Mouse (Mus musculus): ENCODE data around the gene Map4k4. TPM values are rescaled to one million over a fixed set of nuclear protein-coding genes. Genes with fewer than 3 reads are reported as not detected.

The Map4k4 gene
- total RNA-seq, 2 experiments from 2014 or later = 155 to 174 TPM

DNA sequence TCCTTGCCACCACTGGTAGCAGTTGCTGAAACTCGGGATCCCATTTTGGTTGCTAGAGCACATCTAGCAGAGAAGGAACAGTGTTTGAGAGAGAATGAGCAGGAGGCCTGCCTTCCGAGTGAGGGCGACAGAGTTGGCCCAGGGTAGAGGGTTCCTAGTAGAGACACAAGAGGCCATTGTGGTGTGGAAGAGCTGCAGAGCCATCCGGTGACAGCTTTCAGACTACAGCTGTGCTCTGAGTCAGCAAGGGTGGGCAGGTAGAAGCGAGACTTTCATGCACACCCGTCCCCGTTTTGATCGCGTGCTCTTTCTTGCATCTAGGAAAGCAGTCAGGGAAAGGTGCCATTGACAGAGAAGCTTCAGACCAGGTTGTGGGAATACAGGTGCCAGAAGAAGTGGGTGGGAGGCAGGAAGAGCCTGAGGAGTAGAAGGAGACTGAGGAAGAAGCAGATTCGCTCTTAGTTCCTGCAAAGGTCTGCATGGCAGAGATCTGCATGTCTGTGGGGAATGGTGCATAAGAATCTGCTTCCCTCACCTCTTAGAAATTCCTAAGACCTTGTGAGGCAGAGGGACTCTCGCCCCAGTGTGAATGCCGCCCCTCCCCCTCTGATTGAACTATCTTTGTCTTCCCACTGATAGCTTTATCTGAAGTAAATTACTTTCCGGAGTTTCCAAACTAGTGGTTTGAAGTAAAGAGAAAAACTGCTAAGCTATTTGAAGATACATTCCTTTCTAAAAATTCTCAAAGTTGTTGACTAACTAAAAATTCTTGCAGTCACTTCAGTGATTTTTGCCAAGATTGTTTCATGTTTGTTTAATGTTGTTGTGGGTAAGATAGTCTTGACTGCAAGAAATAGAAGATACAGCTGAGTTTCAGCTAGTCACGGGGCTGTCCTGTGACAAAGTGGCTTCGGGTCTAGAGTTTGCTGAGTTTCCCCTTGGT is 23.0 kb downstream of the Map4k4 start:
- intact Hi-C loops (cut with DNase I) = no loop called here
- DNase-seq (ENCODE audit: low spot score) = no peak

DNA sequence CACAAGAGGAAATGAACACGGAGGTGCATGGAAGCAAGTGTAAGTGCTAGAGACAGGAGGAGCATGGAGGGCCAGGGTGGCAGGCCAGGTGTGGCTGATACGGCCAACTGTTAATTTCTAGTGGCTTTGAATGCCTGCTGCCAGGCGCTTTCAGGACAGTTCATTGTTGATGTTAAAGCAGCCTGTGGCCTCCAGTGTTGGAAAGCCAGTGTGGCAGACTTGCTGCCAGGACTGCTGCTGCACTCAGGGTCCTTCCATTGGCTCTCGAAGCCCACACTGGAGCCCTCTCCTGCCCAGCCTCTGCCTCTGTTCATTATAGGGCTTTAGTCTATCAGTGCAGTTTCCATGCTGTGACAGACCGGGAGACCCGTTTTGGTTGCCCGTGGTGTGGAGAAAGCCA is 30.3 kb downstream of the Map4k4 start:
- no peak for DNase-seq (ENCODE audit: low spot score)
- intact Hi-C loops (cut with DNase I) = no loop called here

DNA sequence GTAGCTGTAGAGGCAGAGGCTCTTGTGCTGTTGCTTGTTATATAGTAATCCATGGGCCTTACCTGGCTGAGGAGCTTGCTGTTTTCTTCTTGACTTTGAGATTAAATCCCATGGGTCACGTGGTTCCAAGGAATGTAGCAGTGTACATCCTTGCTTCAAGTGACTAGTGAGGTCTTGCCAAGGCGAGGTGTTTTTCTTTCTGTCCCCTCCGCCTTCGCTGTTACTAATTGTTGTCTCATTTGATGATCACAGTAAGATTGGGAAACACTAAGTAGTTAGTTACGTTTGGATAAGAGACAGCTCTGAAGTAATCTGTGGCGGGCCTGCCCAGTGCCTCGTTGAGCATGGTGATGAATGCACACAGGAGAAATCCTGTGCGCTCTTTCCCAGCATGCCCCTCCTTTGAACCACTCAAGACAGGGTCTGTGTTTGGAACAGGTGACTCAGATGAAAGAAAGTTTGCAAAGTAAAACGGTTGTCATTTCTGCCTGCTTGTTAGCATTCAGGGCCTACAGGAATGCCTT is 31.6 kb downstream of the Map4k4 start:
- intact Hi-C loops (cut with DNase I) = no loop called here
- DNase-seq (ENCODE audit: low spot score) = no peak

DNA sequence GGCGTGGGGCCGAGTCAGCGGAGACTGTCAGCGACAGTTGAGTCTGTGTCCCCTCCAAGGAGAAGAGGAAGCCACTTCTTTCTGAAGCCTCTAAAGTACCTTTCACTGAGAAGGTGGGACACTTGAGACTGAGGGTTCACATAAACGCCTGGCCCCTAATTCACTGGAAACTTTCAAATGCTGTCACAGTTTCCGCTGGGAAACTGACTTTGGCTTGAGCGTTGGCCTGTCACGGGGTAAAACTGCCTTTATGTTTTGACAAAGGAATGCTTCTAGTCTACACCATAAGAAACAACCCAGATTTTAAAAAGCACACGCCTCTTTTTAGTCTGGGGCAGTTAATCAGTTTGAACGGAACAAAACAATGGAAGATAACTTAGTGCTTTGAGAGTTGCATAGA is 32.2 kb downstream of the Map4k4 start:
- intact Hi-C loops (cut with DNase I) = no loop called here
- DNase-seq (ENCODE audit: low spot score) = no peak

DNA sequence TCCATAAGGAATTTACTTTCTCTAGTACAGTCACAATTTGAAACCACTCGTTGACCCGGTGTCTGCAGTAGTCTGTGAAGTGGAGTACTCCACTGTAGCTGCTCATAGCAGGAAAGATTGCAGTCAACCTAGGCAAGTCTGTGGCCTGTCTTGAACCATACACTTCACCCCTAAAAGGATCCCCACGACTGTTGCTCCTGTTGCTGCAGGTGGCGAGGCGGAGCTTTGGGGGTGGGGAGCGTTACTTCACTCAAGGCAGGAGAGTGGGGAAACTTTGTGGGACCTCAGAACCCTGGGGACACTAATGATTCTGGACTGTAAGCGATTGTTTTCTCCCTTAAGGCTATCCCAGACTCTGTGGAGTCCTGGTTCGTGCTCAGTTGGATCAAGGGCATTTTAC is 34.2 kb downstream of the Map4k4 start:
- intact Hi-C loops (cut with DNase I) = loop anchor here (5.0 kb wide), 1 partner anchor 33 kb away; the partner anchor contains the start of gene Map4k4
- DNase-seq (ENCODE audit: low spot score) = no peak

DNA sequence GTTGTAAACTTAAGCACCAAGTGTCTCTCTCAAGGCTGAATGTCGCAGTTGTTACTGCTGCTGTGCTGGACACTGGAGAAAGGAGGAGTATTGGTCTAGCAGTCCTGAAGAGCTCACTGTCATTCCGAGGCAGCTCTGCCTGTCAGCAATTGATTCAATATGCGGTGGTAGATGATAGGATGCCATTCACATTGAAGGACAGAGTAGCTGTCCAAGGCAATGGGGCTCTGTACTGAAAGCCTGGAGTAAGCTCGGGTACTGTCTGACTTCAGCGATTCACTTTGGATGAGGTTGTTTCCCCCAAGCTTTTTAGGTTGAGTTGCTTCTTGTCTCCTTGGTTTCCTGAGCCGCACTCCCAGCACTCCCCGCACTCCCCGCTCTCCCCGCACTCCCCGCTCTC is 34.9 kb downstream of the Map4k4 start:
- DNase-seq (ENCODE audit: low spot score) = no peak
- intact Hi-C loops (cut with DNase I) = loop anchor here (2.0 to 5.0 kb wide), 2 partner anchors 33 to 175 kb away; partner anchors contain the start of gene Map4k4

DNA sequence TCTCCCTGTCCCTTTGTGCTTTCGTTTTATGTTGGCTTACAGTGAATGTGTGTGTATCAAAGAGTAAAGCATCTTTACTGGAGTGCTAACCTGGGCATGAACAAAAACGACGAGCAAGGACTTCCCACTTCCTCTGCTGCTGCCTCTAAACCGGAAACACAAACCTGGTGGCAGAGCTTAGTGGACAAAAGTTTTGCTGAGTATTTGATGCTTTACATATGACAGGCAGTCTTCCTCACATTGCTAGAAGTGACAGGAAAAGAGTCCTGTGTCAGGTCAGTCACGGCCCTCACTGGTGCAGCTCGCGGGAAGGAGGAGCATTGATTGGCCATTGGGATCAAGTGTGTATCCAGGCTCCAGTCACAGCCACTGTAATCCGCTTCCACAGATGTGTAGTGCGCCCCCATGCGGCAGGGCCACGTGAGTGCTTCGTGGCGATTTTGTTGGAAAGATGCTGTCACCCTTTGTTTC is 35.7 kb downstream of the Map4k4 start:
- intact Hi-C loops (cut with DNase I) = loop anchor here (2.0 to 5.0 kb wide), 2 partner anchors 34 to 176 kb away; partner anchors contain the start of gene Map4k4
- DNase-seq (ENCODE audit: low spot score) = peak; percentile 75

DNA sequence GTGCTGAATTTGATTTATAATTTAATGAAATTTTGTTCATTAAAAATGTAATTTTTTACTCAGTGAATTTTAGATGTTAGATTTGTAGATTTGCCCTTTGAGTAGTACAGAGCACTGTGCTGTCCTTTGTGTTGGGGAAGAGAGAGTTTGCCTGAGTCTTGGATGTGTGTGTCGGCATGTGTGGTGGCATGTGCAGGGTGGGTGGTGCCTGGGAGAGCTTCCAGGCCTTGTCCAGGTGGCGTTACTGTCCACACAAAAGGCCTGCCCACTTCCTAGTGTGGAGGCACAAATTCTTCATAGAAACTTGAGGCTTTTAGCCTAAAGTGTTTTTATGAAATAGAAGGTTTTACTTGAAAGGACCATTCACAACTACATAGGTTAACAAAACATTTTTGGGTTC is 36.2 kb downstream of the Map4k4 start:
- DNase-seq (ENCODE audit: low spot score) = no peak
- intact Hi-C loops (cut with DNase I) = loop anchor here (2.0 to 5.0 kb wide), 2 partner anchors 35 to 176 kb away; partner anchors contain the start of gene Map4k4

DNA sequence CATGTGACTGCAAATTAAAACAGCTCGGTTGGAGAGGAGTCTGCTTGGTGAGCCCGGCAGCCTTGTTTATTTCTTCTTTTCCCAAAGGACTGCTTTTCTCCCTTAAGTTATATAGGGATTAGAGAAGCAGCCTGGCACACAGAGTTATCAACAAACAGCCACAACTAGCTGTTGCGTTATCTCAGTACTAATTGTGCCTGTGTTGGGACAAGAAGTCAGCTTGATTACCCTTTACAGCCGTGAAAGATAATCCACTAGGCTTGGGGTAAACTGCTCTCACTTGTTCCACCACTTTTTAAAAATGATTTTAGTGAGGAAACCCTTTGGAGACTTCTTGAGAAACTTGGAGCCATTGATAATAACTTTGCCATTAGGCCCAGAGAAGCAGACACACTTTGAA is 36.9 kb downstream of the Map4k4 start:
- intact Hi-C loops (cut with DNase I) = loop anchor here (2.0 to 5.0 kb wide), 2 partner anchors 35 to 177 kb away; partner anchors contain the start of gene Map4k4
- DNase-seq (ENCODE audit: low spot score) = no peak

DNA sequence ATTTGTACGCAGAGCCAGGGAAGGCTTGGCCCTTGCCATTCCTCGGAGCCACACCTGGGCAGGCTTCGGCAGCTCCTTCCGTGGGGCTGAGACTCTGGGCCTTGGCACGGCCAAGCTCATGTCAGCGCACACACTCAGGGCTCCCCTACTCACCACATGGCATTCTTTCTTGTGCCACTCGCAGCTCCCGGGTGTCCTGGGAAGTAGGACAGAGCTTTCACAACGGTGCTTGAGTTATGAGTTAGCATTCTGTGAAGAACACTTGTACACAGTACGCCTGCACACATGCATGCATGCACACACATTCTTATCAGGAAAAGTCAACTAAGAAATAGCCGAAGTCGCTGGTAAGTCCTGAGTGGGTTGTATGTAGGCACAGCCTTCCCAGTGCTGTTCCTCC is 38.7 kb downstream of the Map4k4 start:
- DNase-seq (ENCODE audit: low spot score) = no peak
- intact Hi-C loops (cut with DNase I) = loop anchor here (5.0 kb wide), 1 partner anchor 37 kb away; the partner anchor contains the start of gene Map4k4

DNA sequence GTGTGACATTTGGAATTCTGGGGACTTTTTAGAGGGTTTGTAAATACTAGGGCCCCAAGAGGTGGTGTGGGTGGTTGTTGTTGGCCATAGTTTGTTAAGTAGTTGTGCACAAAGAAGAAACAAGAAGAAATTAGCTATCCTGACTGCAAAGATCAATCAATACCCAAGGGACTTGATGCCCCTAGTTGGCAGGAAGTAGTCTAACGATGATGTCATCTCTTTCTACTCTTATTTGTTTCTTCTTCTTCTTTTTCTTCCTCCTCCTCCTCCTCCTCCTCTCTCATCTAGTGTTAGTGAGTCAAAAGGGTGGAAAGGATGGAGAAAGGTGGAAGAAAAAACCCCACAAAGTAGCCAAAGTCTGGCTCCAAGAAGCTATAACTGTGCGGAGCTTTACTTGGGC is 39.6 kb downstream of the Map4k4 start:
- DNase-seq (ENCODE audit: low spot score) = no peak
- intact Hi-C loops (cut with DNase I) = loop anchor here (5.0 kb wide), 1 partner anchor 37 kb away; no protein-coding TSS in a partner anchor

DNA sequence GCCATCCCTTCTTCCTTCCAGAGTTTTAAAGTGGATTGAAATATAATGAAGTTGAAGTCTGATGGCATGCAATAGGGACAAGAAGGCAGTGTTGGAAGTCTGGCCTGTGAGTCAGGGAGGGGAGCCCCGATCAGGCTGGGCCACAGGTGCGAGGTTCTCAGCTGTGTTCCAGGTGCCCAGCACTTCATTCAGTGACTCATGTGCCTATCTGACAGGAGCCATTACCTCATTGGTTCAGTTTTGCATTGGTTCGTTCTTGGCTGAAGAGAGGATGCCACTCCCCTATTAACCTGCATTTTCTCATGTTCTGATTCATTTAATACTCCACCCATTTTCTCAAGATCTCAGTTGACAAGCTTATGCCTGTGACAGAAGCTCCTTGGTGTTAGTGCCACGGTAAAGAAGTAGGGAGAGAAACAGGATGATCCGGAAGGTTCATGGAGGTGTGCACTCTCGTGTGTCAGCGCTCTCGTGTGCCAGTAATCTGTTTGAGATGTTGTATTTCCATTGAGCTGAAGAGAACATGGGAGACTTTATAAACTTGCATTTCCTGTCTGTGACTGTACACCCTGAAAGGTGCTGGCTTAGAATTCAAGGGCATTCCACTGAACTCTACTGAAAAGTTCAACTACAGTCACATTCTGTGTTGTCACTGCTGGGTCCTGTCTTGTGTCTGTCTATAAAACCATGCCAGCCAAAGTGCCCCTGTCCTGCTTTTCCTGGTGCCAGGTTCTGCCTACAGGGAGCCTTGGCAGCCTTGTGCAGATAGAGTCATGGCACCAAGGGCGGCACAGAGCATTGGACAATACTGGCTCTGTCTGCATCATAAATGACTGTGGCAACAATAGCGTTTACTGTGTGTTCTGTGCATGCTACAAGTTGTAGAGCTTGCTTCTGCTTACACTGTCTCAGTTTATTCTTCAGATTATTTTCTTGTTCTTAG is 40.8 kb downstream of the Map4k4 start:
- DNase-seq (ENCODE audit: low spot score) = no peak
- intact Hi-C loops (cut with DNase I) = loop anchor here (5.0 kb wide), 1 partner anchor 36 kb away; no protein-coding TSS in a partner anchor

DNA sequence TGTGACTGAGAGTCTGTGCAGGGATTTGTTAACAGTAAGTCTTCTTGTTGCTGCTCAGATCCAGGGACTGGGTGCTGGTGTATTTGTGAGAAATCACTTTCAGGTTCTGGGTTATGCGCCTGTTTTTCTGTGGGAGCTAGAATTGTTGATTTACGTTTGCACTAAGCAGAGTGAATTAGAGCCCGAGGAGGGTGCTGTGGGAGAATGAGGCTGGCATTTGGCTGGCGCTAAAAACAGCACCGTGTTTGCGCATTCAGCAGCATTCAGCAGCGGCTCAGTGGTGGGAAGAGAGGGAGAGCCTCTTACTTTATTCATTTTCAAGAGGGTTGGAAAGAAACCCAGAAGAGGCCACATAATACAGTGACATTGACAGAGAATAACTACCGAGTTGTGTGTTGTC is 42.2 kb downstream of the Map4k4 start:
- no peak for DNase-seq (ENCODE audit: low spot score)

DNA sequence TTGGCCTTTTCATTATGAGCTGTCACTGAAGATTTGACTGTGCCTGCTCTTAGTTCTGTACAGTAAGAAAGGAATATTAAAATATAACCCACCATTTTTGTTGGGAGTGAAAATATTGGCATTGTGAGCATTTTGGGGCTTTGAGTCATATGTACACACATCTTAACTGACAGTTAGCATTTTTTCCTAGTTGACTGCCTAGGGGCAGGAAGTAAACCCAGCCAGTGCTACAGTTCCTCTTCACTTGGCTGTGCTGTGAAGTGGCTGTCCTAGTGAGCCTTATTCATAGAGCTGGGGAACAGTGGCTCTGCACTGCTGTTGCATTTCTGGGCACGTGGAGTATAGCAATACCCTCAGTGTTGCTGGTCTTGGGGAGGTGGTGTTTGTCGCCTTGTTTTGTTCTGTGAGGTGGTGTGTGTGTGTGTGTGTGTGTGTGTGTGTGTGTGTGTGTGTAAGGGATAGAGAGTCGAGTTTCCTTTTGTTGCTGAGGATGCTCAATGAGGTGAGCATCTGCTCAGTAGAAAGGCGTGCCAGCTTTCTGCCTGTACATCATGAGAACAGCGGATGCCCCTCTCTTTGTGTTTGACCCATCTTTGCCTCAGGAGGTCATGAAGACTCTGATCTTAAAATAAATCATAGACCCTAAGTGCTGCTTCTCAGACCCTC is 43.7 kb downstream of the Map4k4 start:
- DNase-seq (ENCODE audit: low spot score) = no peak
- intact Hi-C loops (cut with DNase I) = loop anchor here (5.0 kb wide), 1 partner anchor 33 kb away; no protein-coding TSS in a partner anchor

More for the DNA sequence above, 42.2 kb downstream of the Map4k4 start:
- intact Hi-C loops (cut with DNase I) = loop anchor here (5.0 kb wide), 1 partner anchor 34 kb away; no protein-coding TSS in a partner anchor

DNA sequence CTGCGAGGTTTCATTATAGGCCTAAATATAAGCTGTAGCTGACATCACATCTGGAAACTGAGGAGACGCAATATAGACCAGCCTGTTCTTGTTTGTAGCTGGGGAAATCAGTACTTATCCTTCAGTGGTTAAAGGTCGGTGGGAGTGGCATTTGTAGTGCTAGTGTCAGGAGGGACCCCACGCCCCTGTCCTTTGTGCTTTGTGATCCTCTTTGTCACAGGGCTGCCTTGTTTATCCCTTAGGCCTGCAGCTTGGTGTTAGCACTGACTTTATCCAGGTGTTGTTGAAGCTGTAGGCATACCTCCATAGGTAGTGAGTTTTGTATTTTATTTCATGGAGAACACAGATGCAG is 44.2 kb downstream of the Map4k4 start:
- no peak for DNase-seq (ENCODE audit: low spot score)
- intact Hi-C loops (cut with DNase I) = loop anchor here (5.0 kb wide), 1 partner anchor 32 kb away; no protein-coding TSS in a partner anchor

DNA sequence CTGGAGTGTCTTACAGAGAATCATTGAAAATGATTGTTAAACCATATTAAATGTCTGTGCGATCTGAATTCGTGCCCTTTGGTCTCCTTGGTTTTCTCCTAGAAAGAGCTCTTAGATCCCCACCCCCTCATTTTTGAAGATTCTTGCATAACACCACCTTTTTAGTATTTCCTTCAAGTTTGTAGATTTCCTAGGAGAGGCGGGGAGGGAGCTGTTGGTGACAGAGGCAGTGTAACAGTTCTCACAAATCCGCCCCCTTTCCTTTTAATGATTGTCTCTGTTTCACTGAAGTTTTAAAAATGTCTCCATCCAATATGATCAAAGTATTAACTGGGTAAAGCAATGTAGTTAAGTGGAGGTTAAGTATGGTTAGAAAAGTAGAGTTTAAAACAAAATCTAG is 45.7 kb downstream of the Map4k4 start:
- intact Hi-C loops (cut with DNase I) = no loop called here
- DNase-seq (ENCODE audit: low spot score) = no peak

DNA sequence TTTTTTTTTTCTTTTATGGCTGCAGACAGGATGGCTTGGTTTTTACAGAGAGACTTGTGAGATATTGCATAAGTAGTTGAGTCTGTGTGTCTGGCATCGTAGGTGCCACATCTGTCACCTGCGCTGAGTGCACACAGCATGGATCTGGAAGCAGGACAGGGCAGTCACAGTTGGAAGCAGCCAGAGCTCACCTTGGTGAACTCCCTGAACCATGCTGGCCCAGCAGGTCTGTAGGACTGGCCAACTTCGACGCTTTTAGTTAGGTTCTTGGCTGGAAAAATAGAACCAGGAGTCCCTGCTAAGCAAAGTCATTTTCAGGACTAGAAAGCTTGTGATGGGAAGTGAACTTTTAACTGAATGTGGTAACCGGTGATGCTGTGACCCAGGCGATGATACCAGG is 46.5 kb downstream of the Map4k4 start:
- DNase-seq (ENCODE audit: low spot score) = no peak
- intact Hi-C loops (cut with DNase I) = no loop called here

DNA sequence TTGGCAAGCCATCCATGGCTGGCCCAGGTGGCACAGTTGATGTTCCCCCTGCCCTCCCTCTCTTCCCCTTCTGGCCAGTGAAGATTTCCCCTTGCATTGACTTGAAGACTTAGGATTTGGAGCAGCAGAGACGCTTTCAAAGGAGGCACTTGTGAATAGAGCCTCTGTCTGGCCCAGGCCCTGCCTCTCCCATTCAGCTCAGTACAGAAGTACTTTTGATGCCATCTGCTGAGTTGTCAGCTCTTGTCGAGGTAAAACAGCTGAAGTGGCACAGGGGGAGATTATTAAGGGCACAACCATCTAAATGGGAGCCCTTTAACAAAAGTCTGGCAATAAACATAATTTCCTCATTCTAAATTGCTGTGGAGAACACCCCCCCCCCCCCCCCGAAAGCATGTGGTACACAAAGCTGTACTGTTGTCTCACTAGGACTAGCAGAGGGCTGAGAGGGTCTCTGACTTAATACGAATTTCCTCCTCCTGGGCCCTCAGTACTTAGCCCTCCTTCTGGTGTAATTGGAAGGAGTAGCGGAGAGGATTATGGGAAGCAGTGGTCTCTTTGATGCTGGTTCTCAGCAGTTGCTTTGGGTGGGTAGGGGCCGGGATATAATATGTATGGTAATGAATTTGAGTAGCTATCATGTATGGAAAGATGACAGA is 47.1 kb downstream of the Map4k4 start:
- no peak for DNase-seq (ENCODE audit: low spot score)
- intact Hi-C loops (cut with DNase I) = no loop called here

DNA sequence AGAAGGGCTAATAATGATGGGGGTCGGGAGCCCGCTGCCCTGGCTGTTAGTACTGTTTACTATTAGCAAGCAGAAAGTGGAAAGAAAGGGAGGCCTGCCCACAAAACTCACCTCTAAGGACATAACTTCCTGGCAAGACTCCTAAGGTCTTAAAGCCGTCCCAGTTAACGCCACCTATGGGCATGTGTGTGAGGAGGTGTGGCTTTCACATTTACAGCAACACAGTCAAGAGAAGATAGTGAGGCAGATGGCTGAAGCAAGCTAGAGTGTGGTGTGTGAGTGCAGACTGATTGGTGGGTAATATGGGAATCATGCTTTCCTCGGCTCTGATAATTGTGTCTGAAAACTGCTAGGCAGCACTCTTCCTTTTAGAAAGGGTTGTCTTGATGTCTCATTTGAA is 48.5 kb downstream of the Map4k4 start:
- DNase-seq (ENCODE audit: low spot score) = no peak
- intact Hi-C loops (cut with DNase I) = no loop called here
